Mouse (Mus musculus): Measurements from ENCODE around the gene Zbtb32.
A peak's percentile ranks its signal among the peaks of the same experiment; 100 is the strongest.

- no peak for TF ChIP-seq POLR2A (IDR thresholded peaks at IDR 0.05; ENCODE audit: low read depth, low read length)
- peak; percentile 29; the same call in 1 of the 2 replicates for TF ChIP-seq CTCF (IDR thresholded peaks at IDR 0.05; ENCODE audit: extremely low read depth, insufficient read depth, insufficient read length, insufficient replicate concordance)
Measured at GRCm38 (mm10) chr7:30634621-30635020, 35.9 kb upstream of the Zbtb32 start.

All from spleen, adult 2 months (tissue).